Mouse (Mus musculus): Measurements from ENCODE around the gene Camk1d. TPM values are rescaled to one million over a fixed set of nuclear protein-coding genes. Genes with fewer than 3 reads are reported as not detected.

Gene Camk1d
- polyA plus RNA-seq, 1 experiment, result 1.4 TPM

GRCm38 (mm10) chr2:5675431-5676142, 38.7 kb downstream of the Camk1d start:
- H3K36me3 ChIP-seq (ENCODE audit: control insufficient read depth, insufficient read depth, low read length), result no peaks in the 10 kb centered on the region
- H3K27ac ChIP-seq (ENCODE audit: control insufficient read depth, insufficient read depth, low read depth, low read length), result no peak overlapping the region
- no peak overlapping the region for H3K4me3 ChIP-seq (ENCODE audit: control insufficient read depth, low read depth, low read length)
- no peak for TF ChIP-seq POLR2A (IDR thresholded peaks at IDR 0.05; ENCODE audit: control insufficient read depth, low read depth, low read length)
- TF ChIP-seq CTCF (IDR thresholded peaks at IDR 0.05; ENCODE audit: control insufficient read depth, insufficient read depth, insufficient replicate concordance, low read depth, low read length), result no peak
- H3K4me1 ChIP-seq (ENCODE audit: control insufficient read depth, insufficient read depth, low read length), result no peaks in the 10 kb centered on the region
- no peaks in the 10 kb centered on the region for H3K27me3 ChIP-seq (ENCODE audit: control insufficient read depth, insufficient read depth, low read length)

- TF ChIP-seq CTCF (IDR thresholded peaks at IDR 0.05; ENCODE audit: control insufficient read depth, insufficient read depth, insufficient replicate concordance, low read depth, low read length), result no peak
- no peak for TF ChIP-seq POLR2A (IDR thresholded peaks at IDR 0.05; ENCODE audit: control insufficient read depth, low read depth, low read length)
These were observed 39.8 kb downstream of the Camk1d start for GRCm38 (mm10) chr2:5674512-5674911.

GRCm38 (mm10) chr2:5673816-5674215, 40.5 kb downstream of the Camk1d start:
- Histone ChIP-seq H3K36me3 (ENCODE audit: control insufficient read depth, insufficient read depth, low read length) (no peaks in the 10 kb centered on the region), H3K4me3 (ENCODE audit: control insufficient read depth, low read depth, low read length) (no peak overlapping the region), H3K27me3 (ENCODE audit: control insufficient read depth, insufficient read depth, low read length) (no peaks in the 10 kb centered on the region), H3K27ac (ENCODE audit: control insufficient read depth, insufficient read depth, low read depth, low read length) (no peak overlapping the region), H3K4me1 (ENCODE audit: control insufficient read depth, insufficient read depth, low read length) (peaks cover 7% of the 10 kb centered on the region)
- TF ChIP-seq CTCF (IDR thresholded peaks at IDR 0.05; ENCODE audit: control insufficient read depth, insufficient read depth, insufficient replicate concordance, low read depth, low read length), result no peak

More at GRCm38 (mm10) chr2:5674512-5674911, 39.8 kb downstream of the Camk1d start:
- Histone ChIP-seq H3K4me1 (ENCODE audit: control insufficient read depth, insufficient read depth, low read length) (peaks cover 6% of the 10 kb centered on the region), H3K36me3 (ENCODE audit: control insufficient read depth, insufficient read depth, low read length) (no peaks in the 10 kb centered on the region), H3K27me3 (ENCODE audit: control insufficient read depth, insufficient read depth, low read length) (no peaks in the 10 kb centered on the region), H3K4me3 (ENCODE audit: control insufficient read depth, low read depth, low read length) (no peak overlapping the region), H3K27ac (ENCODE audit: control insufficient read depth, insufficient read depth, low read depth, low read length) (no peak overlapping the region)

- no peaks in the 10 kb centered on the region for H3K36me3 ChIP-seq (ENCODE audit: control insufficient read depth, insufficient read depth, low read length)
- no peaks in the 10 kb centered on the region for H3K27me3 ChIP-seq (ENCODE audit: control insufficient read depth, insufficient read depth, low read length)
- no peak overlapping the region for H3K4me3 ChIP-seq (ENCODE audit: control insufficient read depth, low read depth, low read length)
- peaks cover 7% of the 10 kb centered on the region for H3K4me1 ChIP-seq (ENCODE audit: control insufficient read depth, insufficient read depth, low read length)
- H3K27ac ChIP-seq (ENCODE audit: control insufficient read depth, insufficient read depth, low read depth, low read length), result no peak overlapping the region
- TF ChIP-seq CTCF (IDR thresholded peaks at IDR 0.05; ENCODE audit: control insufficient read depth, insufficient read depth, insufficient replicate concordance, low read depth, low read length), result no peak
- no peak for TF ChIP-seq POLR2A (IDR thresholded peaks at IDR 0.05; ENCODE audit: control insufficient read depth, low read depth, low read length)
These were observed 41.3 kb downstream of the Camk1d start for GRCm38 (mm10) chr2:5672906-5673589.

- TF ChIP-seq CTCF (IDR thresholded peaks at IDR 0.05; ENCODE audit: control insufficient read depth, insufficient read depth, insufficient replicate concordance, low read depth, low read length) (no peak), POLR2A (IDR thresholded peaks at IDR 0.05; ENCODE audit: control insufficient read depth, low read depth, low read length) (no peak)
- no peaks in the 10 kb centered on the region for H3K27me3 ChIP-seq (ENCODE audit: control insufficient read depth, insufficient read depth, low read length)
- no peaks in the 10 kb centered on the region for H3K36me3 ChIP-seq (ENCODE audit: control insufficient read depth, insufficient read depth, low read length)
- H3K4me1 ChIP-seq (ENCODE audit: control insufficient read depth, insufficient read depth, low read length), result peaks cover 7% of the 10 kb centered on the region
- peak overlapping the region; percentile 56 for H3K4me3 ChIP-seq (ENCODE audit: control insufficient read depth, low read depth, low read length)
- H3K27ac ChIP-seq (ENCODE audit: control insufficient read depth, insufficient read depth, low read depth, low read length), result no peak overlapping the region; the same call in 1 of the 2 replicates
These were observed 44.2 kb downstream of the Camk1d start for GRCm38 (mm10) chr2:5670146-5670545.

GRCm38 (mm10) chr2:5669498-5670040, 44.7 kb downstream of the Camk1d start:
- Histone ChIP-seq H3K36me3 (ENCODE audit: control insufficient read depth, insufficient read depth, low read length) (no peaks in the 10 kb centered on the region), H3K4me1 (ENCODE audit: control insufficient read depth, insufficient read depth, low read length) (peaks cover 7% of the 10 kb centered on the region), H3K27ac (ENCODE audit: control insufficient read depth, insufficient read depth, low read depth, low read length) (no peak overlapping the region; the same call in 1 of the 2 replicates), H3K27me3 (ENCODE audit: control insufficient read depth, insufficient read depth, low read length) (no peaks in the 10 kb centered on the region), H3K4me3 (ENCODE audit: control insufficient read depth, low read depth, low read length) (peak overlapping the region; percentile 56)
- TF ChIP-seq POLR2A (IDR thresholded peaks at IDR 0.05; ENCODE audit: control insufficient read depth, low read depth, low read length) (no peak), CTCF (IDR thresholded peaks at IDR 0.05; ENCODE audit: control insufficient read depth, insufficient read depth, insufficient replicate concordance, low read depth, low read length) (no peak)

- H3K27me3 ChIP-seq (ENCODE audit: control insufficient read depth, insufficient read depth, low read length), result no peaks in the 10 kb centered on the region
These were observed 45.4 kb downstream of the Camk1d start for GRCm38 (mm10) chr2:5668940-5669339.

More at GRCm38 (mm10) chr2:5668940-5669339, 45.4 kb downstream of the Camk1d start:
- H3K4me1 ChIP-seq (ENCODE audit: control insufficient read depth, insufficient read depth, low read length), result peaks cover 7% of the 10 kb centered on the region
- H3K4me3 ChIP-seq (ENCODE audit: control insufficient read depth, low read depth, low read length), result peak overlapping the region; percentile 10; the same call in 1 of the 2 replicates
- H3K36me3 ChIP-seq (ENCODE audit: control insufficient read depth, insufficient read depth, low read length), result no peaks in the 10 kb centered on the region
- no peak overlapping the region for H3K27ac ChIP-seq (ENCODE audit: control insufficient read depth, insufficient read depth, low read depth, low read length)
- no peak for TF ChIP-seq CTCF (IDR thresholded peaks at IDR 0.05; ENCODE audit: control insufficient read depth, insufficient read depth, insufficient replicate concordance, low read depth, low read length)

Measured in testis, adult 2 months (tissue).